Mouse (Mus musculus) E14TG2a.4 (cell line): ENCODE results near the gene Ppp1r16b.

Experiments used
- CTCF ChIP-seq: conservative IDR thresholded peaks from 2 replicates; pipeline ENCODE4 v1.5.1; 2014; ENCODE audit warnings: low read length
- POU5F1 ChIP-seq: IDR thresholded peaks from 2 replicates; pipeline ENCODE4 v1.6.1; 2014; ENCODE audit warnings: low read length, borderline replicate concordance

DNA sequence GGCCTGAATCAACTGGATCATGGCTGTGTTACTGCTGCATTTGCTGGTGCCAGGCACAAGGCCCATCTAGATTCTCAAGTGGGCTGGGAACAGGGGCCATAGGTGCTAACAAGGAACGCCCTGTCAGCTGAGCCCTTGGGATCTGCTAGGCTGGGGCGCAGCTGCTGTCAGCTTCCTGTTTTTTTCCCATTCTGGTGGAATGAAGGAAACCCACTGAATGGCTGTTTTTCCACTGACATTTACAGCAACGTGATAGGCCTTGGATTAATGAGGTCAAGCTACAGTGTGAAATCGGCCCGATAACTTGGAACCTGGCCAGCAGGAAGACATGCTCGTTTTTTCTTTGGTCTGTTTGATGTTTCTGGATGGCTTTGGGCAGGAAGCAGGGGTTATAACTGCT, 7.6 kb downstream of the Ppp1r16b start:
- TF ChIP-seq CTCF (no peak), POU5F1 (no peak)
